Mouse (Mus musculus): ENCODE data around the gene Mcpt2. TPM values are rescaled to one million over a fixed set of nuclear protein-coding genes. Genes with fewer than 3 reads are reported as not detected.
"Not testable (repeated sequence)": the region's sequence is repeated elsewhere in the genome, so short reads cannot be mapped to it uniquely, and the experiment has no call there.

The Mcpt2 gene
- polyA plus RNA-seq (2015; fragmentation: Nextera tagmentation; extraction: Ambion mirVana), result not detected in 2 replicates

DNA sequence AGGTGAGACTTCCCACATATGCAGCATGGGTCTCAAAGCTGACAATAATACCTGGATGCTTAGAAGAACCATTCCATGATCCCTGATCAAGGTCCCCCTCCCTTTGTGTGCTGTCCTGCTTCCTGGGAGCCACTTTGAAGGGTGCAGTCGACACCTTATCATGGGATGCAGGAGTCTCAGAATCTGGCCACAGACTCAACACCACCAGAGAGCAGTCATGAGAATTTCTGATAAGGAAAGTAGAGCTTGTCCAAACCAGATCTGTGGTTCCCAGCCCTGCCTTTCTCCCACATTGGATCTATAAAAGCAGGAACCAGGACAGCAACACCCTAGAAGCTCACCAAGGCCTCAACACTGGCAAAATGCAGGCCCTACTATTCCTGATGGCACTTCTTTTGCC lies at the start of gene Mcpt2:
Gene Mcpt2, plus strand, starts transcription at position 250 of the 400 bp plus-strand sequence.
- H3K27ac ChIP-seq (replicated peaks); H3K4me1 ChIP-seq; ATAC-seq (ENCODE audit: low FRiP score); H3K27me3 ChIP-seq (replicated peaks); H3K9ac ChIP-seq (replicated peaks); H3K9me3 ChIP-seq (replicated peaks); H3K36me3 ChIP-seq; H3K4me3 ChIP-seq (replicated peaks); H3K4me2 ChIP-seq: not testable (repeated sequence)
- 88% methylated on average over 1 of the region's 1 CpGs for WGBS

DNA sequence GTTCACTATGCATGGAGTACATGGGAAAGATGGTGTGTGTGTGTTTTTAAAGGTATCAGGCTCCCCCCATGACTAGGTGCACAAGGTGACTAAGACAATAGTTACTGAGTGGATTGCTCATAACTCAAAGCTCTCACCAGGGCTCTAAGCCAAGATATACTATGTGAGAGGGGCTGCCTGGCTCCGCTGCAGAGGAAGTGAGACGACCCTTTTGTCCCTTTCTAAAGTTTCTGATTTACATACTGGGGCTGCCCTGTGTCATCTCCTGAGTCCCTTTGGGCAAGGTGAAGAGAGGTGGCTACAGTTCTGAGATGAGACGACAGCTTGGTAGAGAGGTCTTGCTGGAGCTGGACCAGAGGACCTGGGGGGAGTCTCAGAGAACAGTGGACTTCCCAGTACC lies 28.7 kb upstream of the Mcpt2 start:
- Histone ChIP-seq H3K9me3 (replicated peaks) (no peaks in the 10 kb centered on the region), H3K4me3 (replicated peaks) (no peak overlapping the region), H3K4me1 (no peaks in the 10 kb centered on the region), H3K27me3 (replicated peaks) (no peaks in the 10 kb centered on the region), H3K9ac (replicated peaks) (no peak overlapping the region), H3K27ac (replicated peaks) (no peak overlapping the region), H3K36me3 (no peaks in the 10 kb centered on the region), H3K4me2 (no peak overlapping the region)
- no peak for ATAC-seq (ENCODE audit: low FRiP score)
- WGBS, result 71% methylated on average over 3 of the region's 3 CpGs

DNA sequence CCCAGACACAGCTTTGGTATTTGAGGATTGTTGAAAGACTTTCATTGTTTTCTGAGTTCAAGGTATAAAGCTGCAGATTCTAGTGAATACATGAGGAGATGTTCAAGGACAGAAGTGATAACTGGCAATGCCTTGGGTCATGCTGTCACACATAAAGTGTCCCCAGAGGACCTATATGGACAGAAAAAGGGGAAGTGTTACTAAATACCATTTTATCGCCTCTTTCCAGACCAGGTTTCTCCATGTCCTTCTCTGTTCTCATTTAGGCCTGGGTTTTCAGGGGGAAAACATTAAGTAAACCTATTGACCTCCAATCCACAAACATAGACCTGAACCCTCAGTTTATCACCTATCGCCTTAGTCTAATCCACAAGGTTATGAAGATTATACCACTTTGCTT lies 27.9 kb upstream of the Mcpt2 start:
- Histone ChIP-seq H3K27ac (replicated peaks) (no peak overlapping the region), H3K9me3 (replicated peaks) (no peaks in the 10 kb centered on the region), H3K4me3 (replicated peaks) (no peak overlapping the region), H3K4me2 (no peak overlapping the region), H3K27me3 (replicated peaks) (no peaks in the 10 kb centered on the region), H3K9ac (replicated peaks) (no peak overlapping the region), H3K4me1 (no peaks in the 10 kb centered on the region), H3K36me3 (no peaks in the 10 kb centered on the region)
- WGBS, result 97% methylated on average over 2 of the region's 2 CpGs
- ATAC-seq (ENCODE audit: low FRiP score), result no peak

DNA sequence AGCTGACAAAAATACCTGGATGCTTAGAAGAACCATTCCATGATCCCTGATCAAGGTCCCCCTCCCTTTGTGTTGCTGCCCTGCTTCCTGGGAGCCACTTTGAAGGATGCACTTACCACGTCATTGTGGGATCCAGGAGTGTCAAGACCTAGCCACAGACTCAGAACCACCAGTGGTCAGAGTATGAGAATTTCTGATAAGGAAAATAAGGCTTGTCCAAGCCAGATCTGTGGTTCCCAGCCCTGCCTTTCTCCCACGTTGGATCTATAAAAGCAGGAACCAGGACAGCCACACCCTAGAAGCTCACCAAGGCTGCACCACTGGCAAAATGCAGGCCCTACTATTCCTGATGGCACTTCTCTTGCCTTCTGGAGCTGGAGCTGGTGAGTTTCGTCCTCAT lies 24.2 kb upstream of the Mcpt2 start, which contains the start of gene Mcpt1:
Gene Mcpt1, plus strand, starts transcription at position 301 of the 400 bp plus-strand sequence.
- not testable (repeated sequence) for ATAC-seq (ENCODE audit: low FRiP score); H3K9ac ChIP-seq (replicated peaks); H3K9me3 ChIP-seq (replicated peaks); H3K27me3 ChIP-seq (replicated peaks); H3K4me3 ChIP-seq (replicated peaks); H3K27ac ChIP-seq (replicated peaks); H3K4me1 ChIP-seq; H3K36me3 ChIP-seq; H3K4me2 ChIP-seq
- 85% methylated on average over 3 of the region's 3 CpGs for WGBS

DNA sequence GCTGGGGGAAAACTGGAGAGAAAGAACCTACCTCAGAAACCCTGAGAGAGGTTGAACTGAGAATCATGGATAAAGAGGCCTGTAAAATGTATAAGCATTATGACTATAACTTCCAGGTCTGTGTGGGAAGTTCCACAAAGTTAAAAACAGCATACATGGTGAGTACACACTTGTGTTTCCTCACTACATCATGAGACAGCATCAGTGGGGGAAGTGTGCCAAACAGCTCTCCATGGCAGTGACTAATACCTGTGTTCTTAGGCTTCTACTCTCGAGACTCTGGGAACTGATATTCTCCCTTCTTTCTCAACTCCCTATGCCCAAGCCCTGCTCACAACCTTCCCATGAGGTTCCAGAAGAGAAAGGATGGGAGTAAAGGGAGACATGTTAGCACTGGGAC lies 22.4 kb upstream of the Mcpt2 start:
- no peak for ATAC-seq (ENCODE audit: low FRiP score)
- Histone ChIP-seq H3K4me2 (no peak overlapping the region), H3K27me3 (replicated peaks) (no peaks in the 10 kb centered on the region), H3K9me3 (replicated peaks) (no peaks in the 10 kb centered on the region), H3K27ac (replicated peaks) (no peak overlapping the region), H3K9ac (replicated peaks) (no peak overlapping the region), H3K4me1 (no peaks in the 10 kb centered on the region), H3K4me3 (replicated peaks) (no peak overlapping the region), H3K36me3 (no peaks in the 10 kb centered on the region)
- 77% methylated on average over 1 of the region's 1 CpGs for WGBS

DNA sequence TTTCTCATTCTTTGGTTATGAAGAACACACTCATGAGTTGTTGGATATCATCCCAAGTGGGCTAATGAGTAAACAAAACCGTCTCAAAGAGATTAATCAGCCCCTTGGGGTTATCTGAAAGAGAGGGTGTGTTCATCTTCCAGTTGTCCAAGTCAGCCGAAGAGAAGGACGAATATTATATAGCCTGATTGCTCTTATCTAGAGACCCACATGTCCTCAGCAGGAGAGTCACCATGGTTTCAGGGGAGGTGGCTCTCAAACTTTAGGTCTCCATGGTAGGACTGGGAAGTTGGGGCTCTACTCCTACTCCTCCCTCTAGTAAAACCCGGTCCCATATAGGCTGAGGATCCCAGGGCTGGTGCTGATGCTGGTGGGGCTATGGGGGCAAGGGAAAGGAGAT lies 20.5 kb upstream of the Mcpt2 start:
- not testable (repeated sequence) for H3K36me3 ChIP-seq; H3K4me1 ChIP-seq; H3K27me3 ChIP-seq (replicated peaks); H3K9ac ChIP-seq (replicated peaks); H3K4me2 ChIP-seq; H3K9me3 ChIP-seq (replicated peaks); H3K27ac ChIP-seq (replicated peaks); H3K4me3 ChIP-seq (replicated peaks); ATAC-seq (ENCODE audit: low FRiP score)
- 87% methylated on average over 4 of the region's 4 CpGs for WGBS

DNA sequence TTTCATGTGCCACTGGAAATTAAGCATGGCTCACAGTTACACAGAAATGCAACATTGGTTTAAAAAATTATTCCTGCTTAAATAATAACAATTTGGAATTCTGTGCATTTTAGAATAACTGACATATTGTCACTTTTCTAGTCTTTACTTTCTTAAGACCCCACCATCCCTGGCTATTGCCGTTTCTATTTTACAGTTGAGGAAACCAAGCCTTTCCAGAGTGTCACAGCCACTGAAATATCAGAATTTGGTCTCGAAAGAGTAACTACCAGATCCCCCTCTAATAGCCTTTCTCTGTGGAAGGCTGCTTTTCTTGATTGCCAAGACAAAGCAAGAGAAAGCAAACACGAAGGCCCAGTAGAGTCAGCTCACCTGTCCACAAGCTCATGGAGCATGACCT lies 11.4 kb upstream of the Mcpt2 start, which contains the start of gene Mcpt9:
Gene Mcpt9, minus strand, starts transcription at position 101 of the 400 bp plus-strand sequence.
- H3K9me3 ChIP-seq (replicated peaks); H3K27ac ChIP-seq (replicated peaks); H3K4me3 ChIP-seq (replicated peaks); H3K9ac ChIP-seq (replicated peaks); H3K4me1 ChIP-seq; H3K36me3 ChIP-seq; H3K4me2 ChIP-seq; H3K27me3 ChIP-seq (replicated peaks); ATAC-seq (ENCODE audit: low FRiP score): not testable (repeated sequence)
- WGBS, result 89% methylated on average over 3 of the region's 3 CpGs

DNA sequence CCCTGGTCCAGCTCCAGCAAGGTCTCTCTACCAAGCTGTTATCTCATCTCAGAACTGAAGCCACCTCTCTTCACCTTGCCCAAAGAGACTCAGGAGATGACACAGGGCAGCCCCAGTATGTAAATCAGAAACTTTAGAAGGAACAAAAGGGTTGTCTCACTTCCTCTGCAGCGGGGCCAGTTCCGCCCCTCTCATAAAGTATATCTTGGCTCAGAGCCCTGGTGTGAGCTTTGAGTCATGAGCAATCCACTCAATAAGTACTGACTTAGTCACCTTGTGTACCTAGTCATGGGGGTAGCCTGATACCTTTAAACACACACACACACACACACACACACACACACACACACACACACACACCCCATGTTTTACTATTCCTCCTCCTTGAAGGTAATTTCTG lies 7.4 kb upstream of the Mcpt2 start:
- Histone ChIP-seq H3K9me3 (replicated peaks) (no peaks in the 10 kb centered on the region), H3K4me1 (no peaks in the 10 kb centered on the region), H3K36me3 (no peaks in the 10 kb centered on the region), H3K27me3 (replicated peaks) (no peaks in the 10 kb centered on the region), H3K4me2 (no peak overlapping the region), H3K9ac (replicated peaks) (no peak overlapping the region), H3K27ac (replicated peaks) (no peak overlapping the region), H3K4me3 (replicated peaks) (no peak overlapping the region)
- ATAC-seq (ENCODE audit: low FRiP score), result no peak
- 77% methylated on average over 2 of the region's 2 CpGs for WGBS

DNA sequence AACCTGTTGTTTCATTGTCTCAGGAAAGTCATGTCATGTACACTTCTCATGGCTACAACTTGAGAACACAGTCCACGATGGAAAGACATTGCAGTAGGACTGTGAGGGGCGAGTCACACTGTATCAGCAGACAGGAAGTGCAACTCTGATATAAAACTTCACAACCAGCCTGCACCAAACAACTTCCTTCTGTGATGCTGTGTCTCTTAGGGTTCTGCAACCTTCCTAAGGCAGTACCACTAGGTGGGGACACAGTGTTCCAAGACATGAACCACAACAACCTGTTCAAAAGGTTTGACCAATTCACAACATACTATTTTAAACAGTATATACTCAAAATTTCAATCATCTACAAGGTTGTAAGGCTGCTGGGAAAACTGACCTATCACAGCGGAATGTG lies 13.6 kb downstream of the Mcpt2 start:
- Histone ChIP-seq H3K27ac (replicated peaks) (no peak overlapping the region), H3K9me3 (replicated peaks) (no peaks in the 10 kb centered on the region), H3K4me3 (replicated peaks) (no peak overlapping the region), H3K4me2 (no peak overlapping the region), H3K9ac (replicated peaks) (no peak overlapping the region), H3K27me3 (replicated peaks) (no peaks in the 10 kb centered on the region), H3K36me3 (no peaks in the 10 kb centered on the region), H3K4me1 (no peaks in the 10 kb centered on the region)
- WGBS, result 91% methylated on average over 3 of the region's 3 CpGs
- no peak for ATAC-seq (ENCODE audit: low FRiP score)

DNA sequence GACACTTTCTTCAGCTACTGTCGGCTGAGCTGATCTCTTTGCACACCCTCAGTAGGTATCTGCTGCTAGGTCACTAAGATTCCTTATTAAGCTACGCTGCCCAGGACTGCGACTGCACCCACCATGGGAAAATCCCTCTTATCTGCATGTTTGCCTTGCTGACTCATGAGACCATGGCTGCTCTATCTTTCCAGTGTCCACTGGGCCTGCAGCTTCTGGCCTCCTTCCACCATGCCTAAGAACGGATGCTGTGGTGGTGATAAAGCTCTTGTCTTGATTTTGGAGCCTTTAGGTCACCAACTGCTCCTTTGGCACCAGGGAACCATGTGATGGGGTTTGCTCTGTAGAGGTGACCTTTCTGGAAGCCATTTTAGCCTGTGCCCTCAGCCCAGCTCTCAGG lies 15.9 kb downstream of the Mcpt2 start:
- Histone ChIP-seq H3K27me3 (replicated peaks) (no peaks in the 10 kb centered on the region), H3K36me3 (no peaks in the 10 kb centered on the region), H3K27ac (replicated peaks) (no peak overlapping the region), H3K4me3 (replicated peaks) (no peak overlapping the region), H3K9ac (replicated peaks) (no peak overlapping the region), H3K4me2 (no peak overlapping the region), H3K9me3 (replicated peaks) (no peaks in the 10 kb centered on the region), H3K4me1 (no peaks in the 10 kb centered on the region)
- no peak for ATAC-seq (ENCODE audit: low FRiP score)
- WGBS, result 89% methylated on average over 4 of the region's 4 CpGs

DNA sequence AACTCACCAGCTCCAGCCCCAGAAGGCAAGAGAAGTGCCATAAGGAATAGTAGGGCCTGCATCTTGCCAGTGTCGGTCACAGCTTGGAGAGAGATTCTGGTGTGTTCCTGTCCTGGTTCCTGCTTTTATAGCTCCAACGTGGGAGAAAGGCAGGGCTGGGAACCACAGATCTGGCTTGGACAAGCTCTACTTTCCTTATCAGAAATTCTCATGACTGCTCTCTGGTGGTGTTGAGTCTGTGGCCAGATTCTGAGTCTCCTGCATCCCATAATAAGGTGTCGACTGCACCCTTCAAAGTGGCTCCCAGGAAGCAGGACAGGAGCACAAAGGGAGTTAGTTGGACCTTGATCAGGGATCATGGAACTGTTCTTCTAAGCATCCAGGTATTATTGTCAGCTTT lies 20.4 kb downstream of the Mcpt2 start, which contains the start of gene Mcpt4:
Gene Mcpt4, minus strand, starts transcription at position 101 of the 400 bp plus-strand sequence.
- not testable (repeated sequence) for H3K27me3 ChIP-seq (replicated peaks); H3K4me1 ChIP-seq; H3K9me3 ChIP-seq (replicated peaks); H3K36me3 ChIP-seq; H3K4me2 ChIP-seq; ATAC-seq (ENCODE audit: low FRiP score); H3K9ac ChIP-seq (replicated peaks); H3K27ac ChIP-seq (replicated peaks); H3K4me3 ChIP-seq (replicated peaks)
- WGBS, result 85% methylated on average over 3 of the region's 3 CpGs

DNA sequence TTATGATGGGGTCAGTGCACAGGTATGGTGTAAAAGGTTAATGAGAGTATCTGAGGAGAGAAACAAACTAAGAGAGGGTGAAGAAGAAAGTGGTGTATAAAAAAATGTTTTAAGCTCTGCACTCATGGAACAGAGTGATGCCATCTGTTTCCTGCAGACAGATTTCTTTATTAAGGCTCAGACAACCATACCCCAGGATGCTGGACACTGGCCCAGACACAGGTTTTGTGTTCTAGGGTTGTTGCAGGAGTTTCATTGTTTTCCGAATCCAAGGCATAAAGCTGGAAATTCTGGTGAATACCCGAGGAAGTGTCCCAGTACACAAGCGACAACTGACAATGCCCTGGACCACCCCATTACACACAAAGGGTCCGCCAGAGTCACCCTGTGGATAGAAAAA lies 40.2 kb downstream of the Mcpt2 start:
- Histone ChIP-seq H3K9me3 (replicated peaks) (no peaks in the 10 kb centered on the region), H3K4me3 (replicated peaks) (no peak overlapping the region), H3K27me3 (replicated peaks) (no peaks in the 10 kb centered on the region), H3K4me2 (no peak overlapping the region), H3K4me1 (no peaks in the 10 kb centered on the region), H3K9ac (replicated peaks) (no peak overlapping the region), H3K36me3 (no peaks in the 10 kb centered on the region), H3K27ac (replicated peaks) (no peak overlapping the region)
- 82% methylated on average over 4 of the region's 4 CpGs for WGBS
- no peak for ATAC-seq (ENCODE audit: low FRiP score)

DNA sequence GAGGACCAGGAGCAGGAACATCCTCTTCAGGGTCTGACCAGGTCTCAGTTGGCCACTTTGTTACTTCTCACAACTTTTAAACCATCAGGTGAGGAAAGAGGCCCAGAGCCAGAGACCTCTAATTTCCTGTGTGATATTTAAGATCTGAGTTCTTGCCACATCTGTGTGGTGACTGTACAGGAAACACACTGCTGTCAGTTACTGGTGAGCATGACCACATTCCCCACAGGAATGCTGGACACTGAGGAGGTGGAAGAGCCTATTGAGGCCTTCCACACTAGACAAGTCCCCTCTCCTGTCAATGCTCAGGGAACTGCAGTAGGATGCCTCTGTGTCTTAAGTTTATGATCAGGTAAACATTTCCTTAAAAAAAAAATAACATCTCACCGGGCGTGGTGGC lies 43.3 kb downstream of the Mcpt2 start, which contains the start of gene Mcpt8:
Gene Mcpt8, minus strand, starts transcription at position 107 of the 400 bp plus-strand sequence.
- 98% methylated on average over 2 of the region's 2 CpGs for WGBS
- ATAC-seq (ENCODE audit: low FRiP score), result no peak
- H3K36me3 ChIP-seq, result no peaks in the 10 kb centered on the region
- H3K9me3 ChIP-seq (replicated peaks), result no peaks in the 10 kb centered on the region
- H3K27ac ChIP-seq (replicated peaks), result no peak within 1 kb of the TSS
- no peak within 1 kb of the TSS for H3K4me3 ChIP-seq (replicated peaks)
- H3K4me1 ChIP-seq, result no peaks in the 10 kb centered on the region
- H3K27me3 ChIP-seq (replicated peaks), result no peaks in the 10 kb centered on the region
- no peak within 1 kb of the TSS for H3K4me2 ChIP-seq
- H3K9ac ChIP-seq (replicated peaks), result no peak within 1 kb of the TSS
